Mouse (Mus musculus) cerebellum, adult 2 months (tissue): ENCODE data around the gene Ppp1r9b. TPM values are rescaled to one million over a fixed set of nuclear protein-coding genes. Genes with fewer than 3 reads are reported as not detected.
"Not testable (repeated sequence)": the region's sequence is repeated elsewhere in the genome, so short reads cannot be mapped to it uniquely, and the experiment has no call there.

Source experiments
- DNase-seq, 2 experiments: peaks; one replicate each; pipeline ENCODE4 v3.0.0; 2021
- H3K27ac ChIP-seq: fragments of 200-500 bp; 2 replicates; pipeline ENCODE4 v1.5.1; 2012; ENCODE audit warnings: low read length, control low read depth, inconsistent platforms; ENCODE audit not compliant: insufficient read depth
- H3K27me3 ChIP-seq: fragments of 200-500 bp; 2 replicates; pipeline ENCODE4 v1.6.1; 2012; ENCODE audit warnings: inconsistent platforms, mild to moderate bottlenecking, low read length, moderate library complexity; ENCODE audit not compliant: control insufficient read depth, insufficient read depth
- H3K4me1 ChIP-seq: fragments of 200-500 bp; 2 replicates; pipeline ENCODE4 v1.6.1; 2011; ENCODE audit warnings: low read length; ENCODE audit not compliant: control insufficient read depth, insufficient read depth
- H3K4me3 ChIP-seq: fragments of 200-500 bp; replicated peaks from 2 replicates; pipeline ENCODE3; 2011; ENCODE audit warnings: mild to moderate bottlenecking, low read depth, low read length, control low read depth; ENCODE audit not compliant: insufficient read depth
- CTCF ChIP-seq: fragments of 200-500 bp; IDR thresholded peaks from 2 replicates; pipeline ENCODE4 v1.5.1; 2011; ENCODE audit warnings: low read depth, mild to moderate bottlenecking, control low read depth, low read length, moderate library complexity, borderline replicate concordance; ENCODE audit not compliant: insufficient read depth
- POLR2A ChIP-seq: fragments of 200-500 bp; IDR thresholded peaks from 2 replicates; pipeline ENCODE4 v1.6.1; 2011; ENCODE audit warnings: low read length, control low read depth, borderline replicate concordance; ENCODE audit not compliant: insufficient read depth
- WGBS: fragments of 180-500 bp; shearing (Covaris S2); methylation state at CpG from one replicate; pipeline ENCODE4 v1.1.7; 2018; 5-methylcytosine and 5-hydroxymethylcytosine counted together
- polyA plus RNA-seq: library from polyadenylated mRNA; depleted of rRNA; stranded (reverse); fragments of >200 nt; gene quantifications from 2 replicates; pipeline ENCODE4 v1.2.3, GENCODE M21; 2012

The Ppp1r9b gene
- polyA plus RNA-seq, 1 experiment = 153 TPM

- DNase-seq = no peak
- H3K4me3 ChIP-seq = peak overlapping the region; percentile 81
- no peaks in the 10 kb centered on the region for H3K27me3 ChIP-seq
- peak overlapping the region; percentile 46 for H3K27ac ChIP-seq
- peaks cover 35% of the 10 kb centered on the region for H3K4me1 ChIP-seq
- 13% methylated on average over 15 of the region's 15 CpGs for WGBS
- TF ChIP-seq POLR2A (no peak), CTCF (no peak)
Measured at GRCm38 (mm10) chr11:95008661-95009628, 18.1 kb downstream of the Ppp1r9b start.

DNA sequence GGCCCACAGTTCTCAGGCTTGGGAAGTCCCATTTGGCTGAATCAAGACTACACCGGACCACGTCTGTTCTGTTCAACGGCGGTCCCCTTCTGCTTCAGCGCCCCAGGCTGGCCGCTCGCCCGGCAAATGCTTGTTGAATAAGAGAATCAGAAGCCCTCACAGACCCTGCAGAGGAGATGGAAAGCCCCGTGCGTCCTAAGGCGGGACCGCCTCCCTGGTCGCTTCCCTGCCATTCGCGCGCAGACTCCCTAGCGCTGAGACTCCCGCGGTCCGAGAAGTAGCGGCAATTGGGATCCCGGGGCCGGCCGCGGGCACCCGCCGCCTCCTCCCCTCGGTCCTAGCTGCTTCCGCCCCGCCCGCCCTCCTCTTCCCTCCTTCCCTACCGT is 18.8 kb downstream of the Ppp1r9b start, which contains the start of gene Samd14:
Gene Samd14, plus strand, starts transcription at position 251 of the 386 bp plus-strand sequence.
- Histone ChIP-seq H3K27me3 (no peaks in the 10 kb centered on the region), H3K4me1 (peaks cover 31% of the 10 kb centered on the region), H3K4me3 (peak within 1 kb of the TSS; percentile 81), H3K27ac (peak within 1 kb of the TSS; percentile 85)
- no peak for TF ChIP-seq CTCF
- WGBS = under 1% methylated on average over 31 of the region's 32 CpGs
- peak; percentile 76 to 79 for DNase-seq

DNA sequence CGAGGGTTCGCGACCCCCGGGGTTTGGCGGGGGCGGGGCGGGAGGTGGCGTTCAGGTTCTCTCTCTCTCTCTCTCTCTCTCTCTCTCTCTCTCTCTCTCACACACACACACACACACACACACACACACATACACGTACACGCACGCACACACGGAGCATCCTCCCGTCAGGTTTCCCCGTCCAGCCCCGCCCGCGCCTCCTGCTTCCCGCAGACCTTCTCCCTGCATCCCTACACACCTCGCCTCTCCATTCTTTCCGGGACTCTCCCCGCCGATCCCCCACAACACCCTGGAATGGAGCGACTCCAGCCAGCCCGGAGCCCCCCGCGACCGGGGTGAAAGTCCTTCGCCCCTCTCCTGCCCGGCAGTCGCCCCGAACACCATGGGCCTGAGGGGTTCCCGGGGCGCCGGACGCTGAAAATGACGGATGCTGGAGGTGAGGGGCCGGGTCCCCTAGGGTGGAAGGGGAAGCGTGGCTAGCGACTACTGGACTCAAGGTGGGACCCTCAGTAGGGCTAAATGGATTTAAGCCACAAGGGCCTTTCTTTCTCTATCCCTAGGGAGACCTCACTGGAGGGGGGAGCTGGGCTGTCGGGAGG is 19.4 kb downstream of the Ppp1r9b start:
- peak overlapping the region; percentile 85 for H3K27ac ChIP-seq
- TF ChIP-seq CTCF (no peak), POLR2A (peak; percentile 49; the same call in 1 of the 2 replicates)
- DNase-seq = peak; percentile 81
- H3K4me1 ChIP-seq = peaks cover 28% of the 10 kb centered on the region; the same call in 1 of the 2 replicates
- no peaks in the 10 kb centered on the region for H3K27me3 ChIP-seq
- WGBS = under 1% methylated on average over 37 of the region's 40 CpGs
- H3K4me3 ChIP-seq = peak overlapping the region; percentile 81

- DNase-seq, H3K27me3 ChIP-seq: not testable (repeated sequence)
- peak overlapping the region; percentile 81 for H3K4me3 ChIP-seq
- H3K27ac ChIP-seq = peak overlapping the region; percentile 85
- H3K4me1 ChIP-seq = peaks cover 31% of the 10 kb centered on the region
- WGBS = 3% methylated on average over 4 of the region's 4 CpGs
Measured at GRCm38 (mm10) chr11:95010841-95011403, 20.1 kb downstream of the Ppp1r9b start.

- WGBS = 0% methylated on average over 1 of the region's 1 CpGs
- peak overlapping the region; percentile 64 for H3K27ac ChIP-seq
- peaks cover 31% of the 10 kb centered on the region for H3K4me1 ChIP-seq
- peak in 1 of 2 experiments; percentile 50 for DNase-seq
- TF ChIP-seq POLR2A (no peak), CTCF (no peak)
- H3K27me3 ChIP-seq = no peaks in the 10 kb centered on the region
- H3K4me3 ChIP-seq = peak overlapping the region; percentile 79
Measured at GRCm38 (mm10) chr11:95011416-95011815, 20.6 kb downstream of the Ppp1r9b start.

DNA sequence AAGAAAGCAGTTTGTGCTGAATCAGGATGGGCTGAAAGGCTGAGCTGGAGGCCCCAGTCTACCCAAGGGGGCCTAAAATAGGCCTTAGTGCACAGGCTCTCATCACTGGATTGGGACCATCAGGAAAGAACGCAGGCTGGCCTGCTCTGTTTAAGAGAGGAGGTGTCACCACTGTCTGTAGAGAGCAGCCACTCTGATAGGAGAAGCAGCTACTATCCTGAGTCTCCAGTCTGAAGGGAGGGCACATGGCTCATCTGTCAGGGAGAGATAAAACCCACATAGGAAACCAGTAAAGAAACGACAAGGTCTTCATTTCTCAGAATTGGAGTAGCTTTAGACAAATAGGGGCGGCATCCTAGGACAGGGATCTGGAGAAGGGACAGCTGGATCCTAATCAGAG is 21.2 kb downstream of the Ppp1r9b start:
- H3K4me3 ChIP-seq = peak overlapping the region; percentile 79
- WGBS = 22% methylated on average over 3 of the region's 3 CpGs

DNA sequence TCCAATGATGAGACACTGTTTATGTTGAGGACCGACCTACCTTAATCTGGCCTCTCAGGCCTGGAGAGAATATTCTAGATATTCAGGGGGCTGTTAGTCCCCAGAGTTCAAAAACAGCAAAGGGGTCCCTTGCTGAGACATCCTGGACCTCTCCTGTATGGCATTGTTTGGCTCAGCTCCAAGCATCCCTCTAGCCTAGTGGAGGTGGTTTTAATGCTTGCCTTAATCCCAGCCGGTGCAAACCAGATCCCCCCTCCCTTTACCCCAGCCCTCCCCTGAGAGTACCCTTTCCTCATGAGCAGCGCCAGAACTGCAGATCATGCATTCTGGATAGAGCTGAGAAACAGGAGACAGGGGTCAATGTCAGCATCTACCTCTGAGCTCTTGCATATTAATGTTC is 21.7 kb downstream of the Ppp1r9b start:
- Histone ChIP-seq H3K4me3 (peak overlapping the region; percentile 79), H3K27me3 (no peaks in the 10 kb centered on the region), H3K4me1 (peaks cover 36% of the 10 kb centered on the region), H3K27ac (no peak overlapping the region)
- WGBS = 21% methylated on average over 3 of the region's 3 CpGs
- TF ChIP-seq CTCF (no peak), POLR2A (no peak)
- no peak for DNase-seq

More for the DNA sequence above, 21.2 kb downstream of the Ppp1r9b start:
- Histone ChIP-seq H3K27ac (peak overlapping the region; percentile 64), H3K27me3 (no peaks in the 10 kb centered on the region), H3K4me1 (peaks cover 32% of the 10 kb centered on the region)
- DNase-seq = no peak
- no peak for TF ChIP-seq CTCF
- TF ChIP-seq POLR2A = no peak

GRCm38 (mm10) chr11:95015484-95015883 is 24.6 kb downstream of the Ppp1r9b start:
- H3K4me1 ChIP-seq = peaks cover 44% of the 10 kb centered on the region

More at GRCm38 (mm10) chr11:95015484-95015883, 24.6 kb downstream of the Ppp1r9b start:
- WGBS = 90% methylated on average over 3 of the region's 3 CpGs
- H3K4me3 ChIP-seq = no peak overlapping the region
- DNase-seq = no peak
- no peak overlapping the region for H3K27ac ChIP-seq
- H3K27me3 ChIP-seq = no peaks in the 10 kb centered on the region
- TF ChIP-seq CTCF = no peak
- TF ChIP-seq POLR2A = no peak
